Mouse (Mus musculus) erythroid progenitor cell, adult 5-6 weeks (primary cell): ENCODE data around the gene Mad1l1. TPM values are rescaled to one million over a fixed set of nuclear protein-coding genes. Genes with fewer than 3 reads are reported as not detected.

Experiments used
- ATAC-seq: replicated peaks from 2 replicates; pipeline ENCODE4 v1.8.0; 2016; ENCODE audit warnings: moderate number of reproducible peaks, mild to moderate bottlenecking, moderate TSS enrichment, inconsistent platforms; ENCODE audit not compliant: poor library complexity, low FRiP score, severe bottlenecking
- total RNA-seq, 2 experiments: library from RNA; stranded (forward) in 1 of 2; stranded (reverse) in 1 of 2; fragments of 150-400 nt in 1 of 2; fragments of 186-747, 209-891 nt in 1 of 2; gene quantifications; 2 replicates each; pipeline versions ENCODE4 v1.2.3 to v1.2.4; 2015 to 2017; ENCODE audit warnings: low replicate concordance in 2 of 2

Mad1l1 gene
- total RNA-seq, 2 experiments from 2014 or later = 29.3 to 113 TPM

- ATAC-seq = no peak
These were observed 206.8 kb downstream of the Mad1l1 start for GRCm38 (mm10) chr5:140114512-140115060.

GRCm38 (mm10) chr5:140113281-140113680 lies 208.1 kb downstream of the Mad1l1 start:
- no peak for ATAC-seq

GRCm38 (mm10) chr5:140110024-140110423 lies 211.3 kb downstream of the Mad1l1 start:
- ATAC-seq = no peak

GRCm38 (mm10) chr5:140107907-140108306 lies 213.4 kb downstream of the Mad1l1 start:
- ATAC-seq = no peak

GRCm38 (mm10) chr5:140106051-140106450 lies 215.3 kb downstream of the Mad1l1 start:
- ATAC-seq = no peak

GRCm38 (mm10) chr5:140104891-140105290 lies 216.5 kb downstream of the Mad1l1 start:
- no peak for ATAC-seq

- ATAC-seq = no peak
These were observed 218.6 kb downstream of the Mad1l1 start for GRCm38 (mm10) chr5:140102731-140103130.

- ATAC-seq = no peak
These were observed 219.8 kb downstream of the Mad1l1 start for GRCm38 (mm10) chr5:140101409-140102009.

- ATAC-seq = no peak
These were observed 222.6 kb downstream of the Mad1l1 start for GRCm38 (mm10) chr5:140098711-140099110.

- no peak for ATAC-seq
These were observed 226.1 kb downstream of the Mad1l1 start for GRCm38 (mm10) chr5:140095203-140095602.

- no peak for ATAC-seq
These were observed 227.9 kb downstream of the Mad1l1 start for GRCm38 (mm10) chr5:140093489-140093888.

GRCm38 (mm10) chr5:140091601-140092000 lies 229.8 kb downstream of the Mad1l1 start:
- no peak for ATAC-seq

- ATAC-seq = no peak
These were observed 232.1 kb downstream of the Mad1l1 start for GRCm38 (mm10) chr5:140089263-140089662.

GRCm38 (mm10) chr5:140087242-140087641 lies 234.1 kb downstream of the Mad1l1 start:
- no peak for ATAC-seq

GRCm38 (mm10) chr5:140084341-140084740 lies 237.0 kb downstream of the Mad1l1 start:
- no peak for ATAC-seq

GRCm38 (mm10) chr5:140083911-140084310 lies 237.4 kb downstream of the Mad1l1 start:
- ATAC-seq = no peak

- ATAC-seq = no peak
These were observed 239.0 kb downstream of the Mad1l1 start for GRCm38 (mm10) chr5:140082204-140082812.

- no peak for ATAC-seq
These were observed 240.3 kb downstream of the Mad1l1 start for GRCm38 (mm10) chr5:140081084-140081483.

- no peak for ATAC-seq
These were observed 241.8 kb downstream of the Mad1l1 start for GRCm38 (mm10) chr5:140079511-140079910.

GRCm38 (mm10) chr5:140078406-140078805 lies 242.9 kb downstream of the Mad1l1 start:
- ATAC-seq = no peak

- no peak for ATAC-seq
These were observed 244.9 kb downstream of the Mad1l1 start for GRCm38 (mm10) chr5:140076438-140076837.
